Mouse (Mus musculus): ENCODE measurements around the gene Rab33b. TPM values are rescaled to one million over a fixed set of nuclear protein-coding genes. Genes with fewer than 3 reads are reported as not detected.

Rab33b gene
- total and polyA plus RNA-seq, 2 experiments from 2014 or later: 31.8 to 32.4 TPM

DNA sequence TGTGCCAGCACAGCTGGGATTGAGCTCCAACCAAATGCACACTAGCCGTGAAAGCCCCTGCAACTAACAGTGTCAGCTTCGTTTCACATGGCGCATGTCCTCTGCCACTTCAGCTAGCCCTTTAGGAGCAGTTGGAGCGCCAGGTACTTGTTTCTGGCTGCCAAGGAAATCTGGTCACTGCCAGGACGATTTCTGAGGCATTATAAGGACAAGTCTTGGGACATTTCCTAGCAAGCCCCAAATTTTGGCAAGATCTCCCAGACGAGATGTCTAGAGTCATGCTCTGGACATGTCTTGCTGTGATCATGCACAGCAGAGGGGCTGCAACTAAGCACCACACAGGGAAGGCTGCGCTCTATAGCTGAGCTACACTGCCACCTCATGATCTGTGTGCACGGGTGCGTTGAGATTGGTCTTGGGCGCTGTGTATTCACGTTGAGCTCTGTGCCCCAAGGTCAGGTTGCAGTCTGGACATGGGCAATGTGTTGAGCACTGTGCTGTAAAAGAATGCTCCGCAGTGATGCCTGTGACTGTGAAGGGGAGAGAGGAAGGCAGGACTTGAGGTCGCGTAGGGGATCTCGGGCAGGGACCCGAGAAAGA is 41.6 kb downstream of the Rab33b start:
- no peak overlapping the region for H3K27ac ChIP-seq
- no peak for TF ChIP-seq CTCF (IDR thresholded peaks at IDR 0.05; ENCODE audit: low read depth)
- H3K9me3 ChIP-seq (ENCODE audit: low read length): no peaks in the 10 kb centered on the region
- no peak overlapping the region for H3K4me2 ChIP-seq (ENCODE audit: low read depth, low read length)
- H3K9ac ChIP-seq (replicated peaks; ENCODE audit: low read length): no peak overlapping the region
- no peak overlapping the region for H3K4me3 ChIP-seq (ENCODE audit: low read length)
- H3K27me3 ChIP-seq (ENCODE audit: insufficient read depth, low read length): no peaks in the 10 kb centered on the region
- DNase-seq (ENCODE audit: low spot score) (no peak), ATAC-seq (no peak; the same call in 1 of the 2 replicates)
- 79% methylated on average over 16 of the region's 16 CpGs for WGBS
- no peaks in the 10 kb centered on the region for H3K4me1 ChIP-seq (ENCODE audit: insufficient read depth, low read length)
- peaks cover 49% of the 10 kb centered on the region for H3K36me3 ChIP-seq (ENCODE audit: insufficient read depth, low read length)

DNA sequence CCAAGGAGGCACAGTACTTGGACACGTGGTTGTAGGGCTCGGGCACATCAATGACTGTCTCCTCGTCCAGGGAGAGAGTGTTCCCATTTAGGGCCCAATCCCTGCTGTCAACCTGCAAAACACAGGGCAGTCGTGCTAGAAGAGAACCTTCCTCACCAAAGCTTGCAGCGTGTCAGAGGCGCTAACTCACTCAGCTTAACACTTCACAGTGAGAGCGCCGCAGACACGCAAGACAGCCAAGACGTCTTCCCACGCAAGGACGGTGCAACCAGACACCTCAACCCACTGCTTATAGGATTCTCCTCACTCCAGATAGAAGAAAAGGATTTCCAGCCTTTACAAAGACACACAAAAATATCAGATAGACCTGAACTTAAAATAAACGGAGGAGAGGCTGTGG is 43.2 kb downstream of the Rab33b start:
- ATAC-seq (no peak), DNase-seq (ENCODE audit: low spot score) (no peak)
- peaks cover 36% of the 10 kb centered on the region for H3K36me3 ChIP-seq (ENCODE audit: insufficient read depth, low read length)
- WGBS: 92% methylated on average over 13 of the region's 13 CpGs
- H3K4me3 ChIP-seq (ENCODE audit: low read length): no peak overlapping the region
- peaks cover 4% of the 10 kb centered on the region for H3K4me1 ChIP-seq (ENCODE audit: insufficient read depth, low read length)
- no peaks in the 10 kb centered on the region for H3K27me3 ChIP-seq (ENCODE audit: insufficient read depth, low read length)
- no peak for TF ChIP-seq CTCF (IDR thresholded peaks at IDR 0.05; ENCODE audit: low read depth)
- H3K9ac ChIP-seq (replicated peaks; ENCODE audit: low read length): no peak overlapping the region
- no peak overlapping the region for H3K27ac ChIP-seq
- H3K9me3 ChIP-seq (ENCODE audit: low read length): no peaks in the 10 kb centered on the region
- H3K4me2 ChIP-seq (ENCODE audit: low read depth, low read length): no peak overlapping the region

DNA sequence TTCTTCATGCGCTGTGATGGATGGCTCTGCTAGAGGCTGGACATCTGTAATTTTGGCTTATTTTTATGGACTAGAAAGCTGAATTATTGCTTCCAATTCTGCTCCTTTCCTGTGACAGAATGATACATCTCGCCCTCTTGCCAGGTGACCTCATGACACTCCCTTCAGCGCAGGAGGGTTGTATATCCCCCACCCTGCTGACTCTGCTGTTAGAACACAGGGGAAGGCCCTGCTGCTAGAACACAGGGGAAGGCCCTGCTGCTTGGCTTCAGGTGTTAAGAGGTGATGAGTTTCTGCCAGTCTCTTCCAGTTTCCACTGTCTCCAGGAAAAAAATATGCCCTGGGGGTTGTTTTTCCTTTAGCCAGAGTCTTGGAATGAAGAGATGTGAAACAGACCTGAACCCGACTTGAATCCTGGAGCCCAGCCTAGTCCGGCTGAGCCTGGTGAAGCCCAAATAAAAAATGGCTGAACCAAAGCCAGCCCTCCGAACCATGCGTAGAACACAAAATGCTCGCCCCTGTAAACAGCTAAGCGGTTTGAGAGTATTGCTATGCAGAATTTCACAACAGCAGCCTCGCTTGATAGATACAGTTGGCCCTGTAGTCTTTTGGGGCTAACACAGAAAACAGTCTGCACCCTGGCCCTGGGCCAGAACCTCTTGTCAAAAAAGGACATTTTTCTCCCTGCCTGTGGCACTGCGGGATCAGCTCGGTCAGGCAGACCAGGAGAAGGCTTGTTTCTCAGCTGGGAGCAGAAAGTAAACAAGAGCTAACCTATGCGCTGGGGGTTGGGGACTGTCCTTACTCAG is 48.0 kb downstream of the Rab33b start:
- WGBS: 41% methylated on average over 13 of the region's 13 CpGs
- no peaks in the 10 kb centered on the region for H3K9me3 ChIP-seq (ENCODE audit: low read length)
- ATAC-seq (peak; percentile 77), DNase-seq (ENCODE audit: low spot score) (peak; percentile 81)
- H3K4me1 ChIP-seq (ENCODE audit: insufficient read depth, low read length): peaks cover 7% of the 10 kb centered on the region
- H3K36me3 ChIP-seq (ENCODE audit: insufficient read depth, low read length): peaks cover 37% of the 10 kb centered on the region
- no peak overlapping the region for H3K4me3 ChIP-seq (ENCODE audit: low read length)
- H3K4me2 ChIP-seq (ENCODE audit: low read depth, low read length): no peak overlapping the region
- no peak overlapping the region for H3K9ac ChIP-seq (replicated peaks; ENCODE audit: low read length)
- H3K27ac ChIP-seq: peak overlapping the region; percentile 57
- TF ChIP-seq CTCF (IDR thresholded peaks at IDR 0.05; ENCODE audit: low read depth): no peak
- no peaks in the 10 kb centered on the region for H3K27me3 ChIP-seq (ENCODE audit: insufficient read depth, low read length)

DNA sequence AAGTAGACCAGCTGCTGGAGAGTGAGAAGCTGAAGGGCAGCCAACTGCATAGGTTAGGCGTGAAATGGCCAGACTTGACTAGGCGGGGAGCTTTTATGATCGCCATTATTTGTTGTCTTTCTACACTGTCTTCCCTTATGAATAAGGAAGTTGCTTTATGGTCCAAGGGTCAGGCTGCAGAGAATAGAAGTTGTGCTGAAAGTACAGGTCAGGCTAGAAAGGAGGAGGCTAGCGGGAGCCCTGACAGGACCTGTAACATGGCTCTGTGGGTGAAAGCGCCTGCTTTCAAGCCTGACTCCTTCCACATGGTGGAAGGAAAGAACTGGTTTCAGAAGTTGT is 48.5 kb downstream of the Rab33b start:
- Histone ChIP-seq H3K4me2 (ENCODE audit: low read depth, low read length) (no peak overlapping the region), H3K4me1 (ENCODE audit: insufficient read depth, low read length) (peaks cover 7% of the 10 kb centered on the region), H3K9me3 (ENCODE audit: low read length) (no peaks in the 10 kb centered on the region), H3K27ac (peak overlapping the region; percentile 57), H3K27me3 (ENCODE audit: insufficient read depth, low read length) (no peaks in the 10 kb centered on the region), H3K4me3 (ENCODE audit: low read length) (no peak overlapping the region), H3K9ac (replicated peaks; ENCODE audit: low read length) (no peak overlapping the region), H3K36me3 (ENCODE audit: insufficient read depth, low read length) (peaks cover 35% of the 10 kb centered on the region)
- no peak for TF ChIP-seq CTCF (IDR thresholded peaks at IDR 0.05; ENCODE audit: low read depth)
- ATAC-seq (no peak; the same call in 1 of the 2 replicates), DNase-seq (ENCODE audit: low spot score) (no peak)
- 50% methylated on average over 5 of the region's 5 CpGs for WGBS

DNA sequence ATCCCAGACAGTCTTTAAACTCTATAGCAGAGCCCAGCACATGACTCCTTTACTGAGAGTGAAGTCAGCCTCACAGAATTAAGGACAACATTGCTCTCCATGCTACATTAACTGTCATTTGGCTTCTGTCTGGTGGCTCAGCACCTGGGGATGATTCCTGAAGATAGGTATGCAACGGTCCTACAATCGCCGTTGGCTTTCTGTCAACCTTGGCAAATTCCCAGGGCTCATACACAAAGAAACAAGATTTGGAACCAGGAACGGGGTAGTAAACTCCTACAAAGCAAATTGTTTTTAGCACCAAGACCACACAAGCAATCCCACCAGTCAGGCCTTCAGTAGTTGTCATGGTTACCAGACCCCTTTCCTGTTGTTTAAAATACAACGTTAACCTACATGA is 49.9 kb downstream of the Rab33b start:
- H3K4me3 ChIP-seq (ENCODE audit: low read length): no peak overlapping the region
- H3K27me3 ChIP-seq (ENCODE audit: insufficient read depth, low read length): no peaks in the 10 kb centered on the region
- H3K9ac ChIP-seq (replicated peaks; ENCODE audit: low read length): no peak overlapping the region
- ATAC-seq (no peak), DNase-seq (ENCODE audit: low spot score) (no peak)
- no peak for TF ChIP-seq CTCF (IDR thresholded peaks at IDR 0.05; ENCODE audit: low read depth)
- H3K36me3 ChIP-seq (ENCODE audit: insufficient read depth, low read length): peaks cover 39% of the 10 kb centered on the region
- H3K4me2 ChIP-seq (ENCODE audit: low read depth, low read length): no peak overlapping the region
- no peaks in the 10 kb centered on the region for H3K9me3 ChIP-seq (ENCODE audit: low read length)
- 61% methylated on average over 5 of the region's 5 CpGs for WGBS
- peaks cover 7% of the 10 kb centered on the region for H3K4me1 ChIP-seq (ENCODE audit: insufficient read depth, low read length)
- H3K27ac ChIP-seq: no peak overlapping the region

DNA sequence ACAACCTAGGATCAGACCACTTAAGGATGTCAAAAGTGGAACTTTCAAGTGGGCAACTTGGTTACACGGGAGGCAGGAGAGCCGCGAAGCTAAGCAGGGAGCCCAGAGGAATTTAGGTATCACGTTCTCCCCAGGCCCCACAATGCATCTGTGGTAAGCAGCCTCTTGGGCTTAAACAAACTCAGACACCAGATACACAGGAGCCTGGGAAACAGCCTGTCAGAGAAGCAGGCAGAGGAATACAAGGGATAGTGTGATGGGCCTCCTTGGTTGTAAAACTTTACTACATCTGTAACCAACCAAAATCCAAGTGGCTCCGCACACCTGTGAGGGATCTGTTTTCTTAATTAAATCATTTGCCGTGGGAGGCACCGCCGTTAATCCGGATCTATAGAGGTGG is 50.3 kb downstream of the Rab33b start:
- Histone ChIP-seq H3K4me2 (ENCODE audit: low read depth, low read length) (no peak overlapping the region), H3K27ac (no peak overlapping the region), H3K9ac (replicated peaks; ENCODE audit: low read length) (no peak overlapping the region), H3K4me1 (ENCODE audit: insufficient read depth, low read length) (peaks cover 7% of the 10 kb centered on the region), H3K4me3 (ENCODE audit: low read length) (no peak overlapping the region), H3K9me3 (ENCODE audit: low read length) (no peaks in the 10 kb centered on the region), H3K36me3 (ENCODE audit: insufficient read depth, low read length) (peaks cover 41% of the 10 kb centered on the region), H3K27me3 (ENCODE audit: insufficient read depth, low read length) (no peaks in the 10 kb centered on the region)
- WGBS: 91% methylated on average over 9 of the region's 9 CpGs
- ATAC-seq (no peak), DNase-seq (ENCODE audit: low spot score) (no peak)
- no peak for TF ChIP-seq CTCF (IDR thresholded peaks at IDR 0.05; ENCODE audit: low read depth)

All from hindbrain, postnatal 0 days (tissue).